Mouse (Mus musculus): ENCODE results near the gene Trappc12.
A peak's percentile ranks its signal among the peaks of the same experiment; 100 is the strongest.

Trappc12 gene

DNA sequence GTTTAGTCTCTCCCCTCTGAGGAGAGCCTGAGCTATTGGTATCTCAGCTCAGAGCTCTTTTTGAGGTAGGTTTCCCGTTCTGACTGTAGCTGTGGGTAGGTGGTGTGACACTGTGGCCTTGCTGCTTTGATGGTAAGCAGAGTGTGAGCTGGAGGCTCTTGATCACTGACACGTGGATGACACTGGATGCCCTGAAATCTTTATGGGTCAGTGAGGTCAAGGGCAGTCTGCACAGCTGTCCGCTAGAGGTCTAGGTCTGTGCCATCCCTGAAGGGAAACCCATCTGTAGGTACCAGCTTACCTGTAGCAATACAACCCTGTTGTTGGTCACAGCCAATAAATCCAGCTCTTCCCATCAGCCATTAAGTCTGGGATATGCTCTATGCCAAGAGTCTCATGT is 64.5 kb downstream of the Trappc12 start:
- no peak for DNase-seq

DNA sequence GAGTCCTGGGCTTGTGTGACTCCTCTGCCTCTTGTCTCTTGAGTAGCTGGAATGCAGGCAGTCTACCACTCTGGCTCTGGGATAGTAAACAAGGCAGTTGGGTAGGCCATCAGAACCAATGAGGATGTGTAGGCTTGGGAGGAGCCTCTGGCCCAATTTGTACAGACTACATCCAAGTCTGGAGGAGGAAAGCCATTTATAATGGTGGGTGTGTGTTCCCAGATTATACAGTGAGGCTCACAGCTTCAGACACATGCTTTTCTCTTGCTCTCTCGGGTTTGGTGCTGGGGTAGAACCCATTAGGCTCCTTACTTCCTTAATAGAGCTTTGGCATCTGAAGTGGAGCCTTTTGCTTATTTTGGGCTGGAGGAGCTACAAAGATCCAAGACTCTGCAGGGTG is 65.6 kb downstream of the Trappc12 start:
- DNase-seq: no peak

DNA sequence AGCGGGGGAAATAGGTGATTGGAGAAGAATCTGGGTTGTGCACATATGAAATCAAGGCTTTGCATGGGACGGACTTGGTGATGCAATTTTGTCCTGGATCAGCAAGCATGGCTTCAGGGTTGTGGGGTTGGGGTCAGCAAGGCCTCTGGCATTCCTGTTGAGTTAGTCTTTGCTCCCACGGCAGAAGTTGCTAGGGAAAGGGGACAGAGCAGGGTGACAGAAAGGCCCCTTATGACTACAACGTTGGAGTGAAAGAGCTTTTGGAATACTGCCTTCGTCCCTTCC is 74.4 kb downstream of the Trappc12 start:
- no peak for DNase-seq

GRCm38 (mm10) chr12:28675121-28675924 is 74.9 kb downstream of the Trappc12 start, which contains the start of gene Adi1:
Gene Adi1, plus strand, starts transcription at chr12:28675231.
- DNase-seq: peak; percentile 86 to 92

DNA sequence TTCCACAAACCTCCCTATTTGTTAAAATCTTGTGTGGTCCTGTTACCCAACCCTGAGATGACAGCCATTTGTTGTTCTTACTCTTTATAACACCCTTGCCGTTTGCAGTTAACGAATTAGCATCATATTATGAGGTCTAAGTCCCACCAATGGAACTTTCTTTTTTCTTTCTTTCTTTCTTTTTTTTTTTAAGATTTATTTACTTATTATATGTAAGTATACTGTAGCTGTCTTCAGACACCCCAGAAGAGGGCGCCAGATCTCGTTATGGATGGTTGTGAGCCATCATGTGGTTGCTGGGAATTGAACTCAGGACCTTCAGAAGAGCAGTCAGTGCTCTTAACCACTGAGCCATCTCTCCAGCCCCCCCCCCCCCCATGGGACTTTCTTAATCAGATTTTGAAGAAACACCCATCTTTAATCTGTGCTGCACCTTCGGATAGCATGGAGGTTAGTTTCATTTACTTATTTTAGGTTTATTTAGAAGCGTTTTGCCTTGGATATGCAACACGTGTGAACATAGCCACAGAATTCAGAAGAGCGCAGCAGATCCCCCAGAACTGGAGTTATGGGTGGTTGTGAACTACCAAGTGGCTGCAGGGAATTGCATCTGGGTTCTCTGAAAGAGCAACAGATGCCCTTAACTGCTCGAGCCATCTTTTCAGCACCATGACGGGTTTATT is 76.1 kb downstream of the Trappc12 start:
- no peak for DNase-seq

- peak; percentile 19 to 52 for DNase-seq
These were observed 83.0 kb downstream of the Trappc12 start for GRCm38 (mm10) chr12:28667287-28667686.

DNA sequence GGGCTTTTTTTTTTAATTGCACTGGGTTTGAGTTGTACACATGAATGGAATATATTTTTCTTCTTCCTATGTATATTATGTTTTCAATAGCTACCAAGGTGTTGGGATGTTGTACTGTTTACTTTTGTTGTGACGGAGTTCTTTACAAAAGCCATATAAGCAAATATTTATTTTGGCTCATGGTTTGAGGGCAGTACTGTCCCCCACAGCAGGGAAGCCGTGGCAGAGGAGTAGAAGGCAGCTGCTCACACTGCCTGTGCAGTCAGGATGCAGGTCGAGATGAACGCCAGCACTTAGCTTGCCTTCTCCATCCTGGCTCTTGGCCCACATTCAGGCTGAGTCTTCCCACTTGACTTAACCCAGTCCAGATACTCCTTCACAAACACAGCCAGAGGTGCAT is 83.5 kb downstream of the Trappc12 start:
- no peak for DNase-seq

DNA sequence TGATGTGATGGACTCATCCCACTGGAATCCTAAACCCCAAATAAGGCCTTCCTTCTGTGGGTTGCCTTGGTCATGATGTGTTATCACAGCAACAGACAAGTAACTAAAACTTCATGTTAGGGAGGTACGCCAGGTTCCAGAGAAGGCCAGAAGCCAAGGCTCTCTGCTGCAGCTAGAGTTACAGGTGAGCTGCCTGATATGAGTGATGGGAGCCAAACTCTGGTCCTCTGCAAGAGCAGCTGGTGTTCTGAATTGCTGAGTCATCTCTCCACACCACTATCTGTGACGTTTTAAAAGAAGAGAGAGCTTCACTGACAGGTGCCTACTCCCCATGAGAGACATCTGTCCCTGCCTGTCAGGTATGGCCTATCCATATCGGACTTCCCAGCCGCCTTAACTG is 87.6 kb downstream of the Trappc12 start:
- no peak for DNase-seq

- DNase-seq: peak; percentile 92
These were observed 100.8 kb downstream of the Trappc12 start, which contains the start of gene Rnaseh1 for GRCm38 (mm10) chr12:28649141-28650110. Gene Rnaseh1, plus strand, starts transcription at chr12:28649602.

Measured in lung, postnatal 4 days (tissue).